Comparison of ENCODE assay signal across 8 mouse cellular contexts in genomic region chr7:79515221-79515743, GRCm38 (mm10). TPM values are rescaled to one million over a fixed set of nuclear protein-coding genes. Genes with fewer than 3 reads are reported as not detected.
A peak's percentile ranks its signal among the peaks of the same experiment; 100 is the strongest.
DNase-seq lines count a peak whose midpoint lies in the region; ATAC-seq and TF ChIP-seq lines count a peak whose summit lies in the region.

No protein-coding gene starts in this region.

- DNase-seq in layer of hippocampus, postnatal 10 days (ENCODE audit: low spot score in 2 of 2) = peak; percentile 62 to 77
- DNase-seq in layer of hippocampus, postnatal 36 days = no peak
- peak; percentile 74 to 80 for DNase-seq in cerebellum, postnatal 14 days
- DNase-seq in midbrain, postnatal 0 days (ENCODE audit: low spot score) = peak; percentile 61
- DNase-seq in thymus, adult 2 months = no peak
- no peak for DNase-seq in gastrocnemius, postnatal 4 days (ENCODE audit: low spot score in 2 of 2)
- DNase-seq in lung, adult 18-20 months = no peak

- peak overlapping the region; percentile 90 for H3K9ac ChIP-seq in hindbrain, embryonic 13.5 days
- peak overlapping the region; percentile 66 for H3K9ac ChIP-seq in midbrain, postnatal 0 days (replicated peaks; ENCODE audit: low read length, poor library complexity, severe bottlenecking)

- no peak for ATAC-seq in hindbrain, embryonic 13.5 days (ENCODE audit: low FRiP score)
- peak; percentile 32; the same call in 1 of the 2 replicates for ATAC-seq in midbrain, postnatal 0 days (ENCODE audit: low FRiP score)

- H3K4me1 ChIP-seq in hindbrain, embryonic 13.5 days (replicated peaks) = peaks cover 97% of the 10 kb centered on the region
- peaks cover 14% of the 10 kb centered on the region; the same call in 1 of the 2 replicates for H3K4me1 ChIP-seq in midbrain, postnatal 0 days (ENCODE audit: insufficient read depth, low read length)
- no peaks in the 10 kb centered on the region for H3K4me1 ChIP-seq in thymus, adult 2 months (replicated peaks; ENCODE audit: control insufficient read depth, insufficient read depth, low read length)

- peaks cover 32% of the 10 kb centered on the region; the same call in 1 of the 2 replicates for H3K27me3 ChIP-seq in hindbrain, embryonic 13.5 days
- H3K27me3 ChIP-seq in midbrain, postnatal 0 days (ENCODE audit: insufficient read depth, low read length) = peaks cover 4% of the 10 kb centered on the region
- H3K27me3 ChIP-seq in thymus, adult 2 months (ENCODE audit: control insufficient read depth, insufficient read depth, low read length) = peaks cover 9% of the 10 kb centered on the region

- no peak for TF ChIP-seq CTCF in midbrain, postnatal 0 days (IDR thresholded peaks at IDR 0.05)
- no peak for TF ChIP-seq CTCF in thymus, adult 2 months (IDR thresholded peaks at IDR 0.05; ENCODE audit: borderline replicate concordance, control insufficient read depth, extremely low read depth, insufficient read depth, low read length, poor library complexity)

- H3K4me2 ChIP-seq in hindbrain, embryonic 13.5 days = peak overlapping the region; percentile 63
- peak overlapping the region; percentile 65 for H3K4me2 ChIP-seq in midbrain, postnatal 0 days (ENCODE audit: low read depth, low read length, poor library complexity, severe bottlenecking)

- peak overlapping the region; percentile 99 for H3K27ac ChIP-seq in hindbrain, embryonic 13.5 days
- peak overlapping the region; percentile 74 for H3K27ac ChIP-seq in midbrain, postnatal 0 days (ENCODE audit: low read depth, low read length)
- H3K27ac ChIP-seq in thymus, adult 2 months (ENCODE audit: control insufficient read depth, insufficient read depth, low read length) = no peak overlapping the region

- H3K9me3 ChIP-seq in hindbrain, embryonic 13.5 days = no peaks in the 10 kb centered on the region
- no peaks in the 10 kb centered on the region for H3K9me3 ChIP-seq in midbrain, postnatal 0 days (ENCODE audit: low read length)

- no peak for TF ChIP-seq POLR2A in thymus, adult 2 months (IDR thresholded peaks at IDR 0.05; ENCODE audit: control insufficient read depth, extremely low read depth, insufficient read depth, low read length, poor library complexity)

- under 1% methylated on average over 56 of the region's 57 CpGs for WGBS in hindbrain, embryonic 13.5 days
- WGBS in midbrain, postnatal 0 days = 4% methylated on average over 47 of the region's 57 CpGs
- WGBS in thymus, adult 2 months = 19% methylated on average over 57 of the region's 57 CpGs

- H3K36me3 ChIP-seq in hindbrain, embryonic 13.5 days = peaks cover 14% of the 10 kb centered on the region
- H3K36me3 ChIP-seq in midbrain, postnatal 0 days (ENCODE audit: insufficient read depth, low read length) = peaks cover 5% of the 10 kb centered on the region; the same call in 1 of the 2 replicates
- H3K36me3 ChIP-seq in thymus, adult 2 months (ENCODE audit: control insufficient read depth, insufficient read depth, low read length) = no peaks in the 10 kb centered on the region

- H3K4me3 ChIP-seq in hindbrain, embryonic 13.5 days = peak overlapping the region; percentile 38
- H3K4me3 ChIP-seq in midbrain, postnatal 0 days (ENCODE audit: low read depth, low read length) = peak overlapping the region; percentile 34
- no peak overlapping the region for H3K4me3 ChIP-seq in thymus, adult 2 months (ENCODE audit: control insufficient read depth, insufficient read depth, low read length)

RNA-seq across cellular contexts. Expression of gene Polg, which starts 49.1 kb away (rescaled TPM):
- 10 to 100 TPM; 83.3 to 96.9 TPM for total RNA-seq in layer of hippocampus, postnatal 10 days (2021)
- 10 to 100 TPM; 87.0 to 90.7 TPM for total RNA-seq in layer of hippocampus, postnatal 36 days (2021)
- polyA plus RNA-seq in hindbrain, embryonic 13.5 days (2015; fragmentation: Nextera tagmentation; extraction: Ambion mirVana) = 21.9 and 22.5 TPM in 2 replicates
- 46.5 and 49.4 TPM in 2 replicates for total RNA-seq in midbrain, postnatal 0 days (2014; rRNA removed)
- polyA plus RNA-seq in midbrain, postnatal 0 days (2015; fragmentation: Nextera tagmentation; extraction: Ambion mirVana) = 16.9 and 18.6 TPM in 2 replicates
- polyA plus RNA-seq in thymus, adult 2 months (2012; rRNA removed) = 152 and 164 TPM in 2 replicates
- total RNA-seq in gastrocnemius, postnatal 4 days (2021) = 10 to 100 TPM; 50.5 to 54.1 TPM

Comparison
In these comparisons a context has a peak if more than half of its experiments do, and no peak if none do; other contexts are left out.
1. DNase-seq: peak in layer of hippocampus, postnatal 10 days (2 of 2), cerebellum, postnatal 14 days (2 of 2) and midbrain, postnatal 0 days (single experiment); none in layer of hippocampus, postnatal 36 days (0 of 2), thymus, adult 2 months (single experiment), gastrocnemius, postnatal 4 days (0 of 2) and lung, adult 18-20 months (0 of 2).